Mouse (Mus musculus) megakaryocyte, embryonic 14.5 days (primary cell): Measurements from ENCODE around the gene Adra2b.

Source experiments
- FLI1 ChIP-seq: IDR thresholded peaks from 2 replicates; pipeline ENCODE4 v1.6.1; 2012; ENCODE audit warnings: low read length, inconsistent platforms, mixed read lengths
- GATA1 ChIP-seq: IDR thresholded peaks from 3 replicates; pipeline ENCODE4 v1.6.1; 2012; ENCODE audit warnings: mixed read lengths, low read length, inconsistent platforms, borderline replicate concordance

- TF ChIP-seq GATA1 (no peak), FLI1 (no peak)
Observed at GRCm38 (mm10) chr2:127353881-127354280, 9.1 kb upstream of the Adra2b start.
